Mouse (Mus musculus) liver, adult 2 months (tissue): ENCODE results near the gene Polr3c. TPM values are rescaled to one million over a fixed set of nuclear protein-coding genes. Genes with fewer than 3 reads are reported as not detected.
"Not testable (repeated sequence)": the region's sequence is repeated elsewhere in the genome, so short reads cannot be mapped to it uniquely, and the experiment has no call there.

Experiments
- DNase-seq: peaks from one replicate; pipeline ENCODE4 v3.0.0-alpha.2; 2011; ENCODE audit warnings: low read depth, low spot score; ENCODE audit errors: extremely low read depth
- H3K27ac ChIP-seq: fragments of 200-500 bp; replicated peaks from 2 replicates; pipeline ENCODE4 v1.5.1; 2012; ENCODE audit warnings: low read depth, mild to moderate bottlenecking, control low read depth, inconsistent platforms, low read length; ENCODE audit not compliant: insufficient read depth
- H3K27me3 ChIP-seq: fragments of 200-500 bp; 2 replicates; pipeline ENCODE4 v1.6.1; 2012; ENCODE audit warnings: mild to moderate bottlenecking, moderate library complexity, low read length, inconsistent platforms; ENCODE audit not compliant: control insufficient read depth, insufficient read depth
- H3K36me3 ChIP-seq: fragments of 200-500 bp; 2 replicates; pipeline ENCODE4 v1.6.1; 2012; ENCODE audit warnings: low read length, inconsistent platforms; ENCODE audit not compliant: control insufficient read depth, insufficient read depth
- H3K4me1 ChIP-seq: fragments of 200-500 bp; 2 replicates; pipeline ENCODE4 v1.6.1; 2011; ENCODE audit warnings: low read length; ENCODE audit not compliant: control insufficient read depth, insufficient read depth
- H3K4me3 ChIP-seq: fragments of 200-500 bp; 2 replicates; pipeline ENCODE4 v1.5.1; 2011; ENCODE audit warnings: low read depth, mild to moderate bottlenecking, control low read depth, low read length, moderate library complexity; ENCODE audit not compliant: insufficient read depth
- H3K79me2 ChIP-seq: fragments of 200-500 bp; 2 replicates; pipeline ENCODE4 v1.6.1; 2012; ENCODE audit warnings: inconsistent platforms, mild to moderate bottlenecking, low read length, moderate library complexity; ENCODE audit not compliant: control insufficient read depth, insufficient read depth
- H3K9ac ChIP-seq: fragments of 200-500 bp; 2 replicates; pipeline ENCODE4 v1.6.1; 2012; ENCODE audit warnings: low read depth, mild to moderate bottlenecking, control low read depth, inconsistent platforms, low read length
- CTCF ChIP-seq: fragments of 200-500 bp; IDR thresholded peaks from 2 replicates; pipeline ENCODE4 v1.5.1; 2011; ENCODE audit warnings: low read depth, low read length, control low read depth
- POLR2A ChIP-seq: fragments of 200-500 bp; IDR thresholded peaks from 2 replicates; pipeline ENCODE4 v1.6.1; 2011; ENCODE audit warnings: low read length, control low read depth; ENCODE audit not compliant: insufficient read depth; ENCODE audit errors: extremely low read depth
- WGBS: fragments of 180-500 bp; shearing (Covaris S2); methylation state at CpG from one replicate; pipeline ENCODE4 v1.1.7; 2018; 5-methylcytosine and 5-hydroxymethylcytosine counted together
- polyA plus RNA-seq: library from polyadenylated mRNA; depleted of rRNA; stranded (reverse); fragments of >200 nt; gene quantifications from 2 replicates; pipeline ENCODE4 v1.2.3, GENCODE M21; 2012
- total RNA-seq: library from RNA; depleted of rRNA; stranded (reverse); fragments of >200 nt; gene quantifications from 2 replicates; pipeline ENCODE4 v1.2.3, GENCODE M21; 2014

Polr3c gene
- total and polyA plus RNA-seq, 2 experiments: 6.5 to 19.1 TPM

GRCm38 (mm10) chr3:96688854-96689253 lies 38.6 kb downstream of the Polr3c start:
- Histone ChIP-seq H3K4me3 (no peak overlapping the region), H3K4me1 (0 out of 2 replicates have a peak, but pooled peaks cover 2% of the 10 kb centered on the region), H3K27me3 (0 out of 2 replicates have a peak, but pooled peaks cover 4% of the 10 kb centered on the region), H3K36me3 (no peaks in the 10 kb centered on the region), H3K27ac (no peak overlapping the region), H3K9ac (no peak overlapping the region), H3K79me2 (no peaks in the 10 kb centered on the region)
- TF ChIP-seq POLR2A: no peak
- no peak for TF ChIP-seq CTCF
- DNase-seq: no peak
- 83% methylated on average over 11 of the region's 11 CpGs for WGBS

- H3K36me3 ChIP-seq, H3K4me3 ChIP-seq, DNase-seq, H3K79me2 ChIP-seq, H3K27me3 ChIP-seq, H3K27ac ChIP-seq, H3K4me1 ChIP-seq, H3K9ac ChIP-seq: not testable (repeated sequence)
- 95% methylated on average over 5 of the region's 5 CpGs for WGBS
These were observed 41.4 kb downstream of the Polr3c start for GRCm38 (mm10) chr3:96686057-96686456.

GRCm38 (mm10) chr3:96684822-96685156 lies 42.6 kb downstream of the Polr3c start:
- WGBS: 21% methylated on average over 28 of the region's 28 CpGs
- peaks cover 7% of the 10 kb centered on the region; the same call in 1 of the 2 replicates for H3K27me3 ChIP-seq

GRCm38 (mm10) chr3:96684151-96684821 lies 43.1 kb downstream of the Polr3c start:
- H3K4me1 ChIP-seq: no peaks in the 10 kb centered on the region
- peaks cover 9% of the 10 kb centered on the region; the same call in 1 of the 2 replicates for H3K27me3 ChIP-seq
- no peak overlapping the region for H3K27ac ChIP-seq
- H3K79me2 ChIP-seq: no peaks in the 10 kb centered on the region
- no peak overlapping the region; the same call in 1 of the 2 replicates for H3K4me3 ChIP-seq
- TF ChIP-seq CTCF (no peak), POLR2A (no peak)
- no peak overlapping the region for H3K9ac ChIP-seq
- WGBS: 50% methylated on average over 17 of the region's 17 CpGs
- no peaks in the 10 kb centered on the region for H3K36me3 ChIP-seq
- DNase-seq: no peak

More at GRCm38 (mm10) chr3:96684822-96685156, 42.6 kb downstream of the Polr3c start:
- Histone ChIP-seq H3K36me3 (no peaks in the 10 kb centered on the region), H3K27ac (no peak overlapping the region), H3K4me3 (no peak overlapping the region; the same call in 1 of the 2 replicates), H3K79me2 (no peaks in the 10 kb centered on the region), H3K9ac (no peak overlapping the region), H3K4me1 (no peaks in the 10 kb centered on the region)
- no peak for DNase-seq
- TF ChIP-seq CTCF (no peak), POLR2A (no peak)

- no peak overlapping the region for H3K4me3 ChIP-seq
- DNase-seq: no peak
- no peaks in the 10 kb centered on the region for H3K36me3 ChIP-seq
- no peak overlapping the region for H3K27ac ChIP-seq
- H3K79me2 ChIP-seq: no peaks in the 10 kb centered on the region
- WGBS: 89% methylated on average over 3 of the region's 3 CpGs
- H3K9ac ChIP-seq: no peak overlapping the region
- H3K4me1 ChIP-seq: no peaks in the 10 kb centered on the region
- TF ChIP-seq POLR2A (no peak), CTCF (no peak)
- H3K27me3 ChIP-seq: peaks cover 9% of the 10 kb centered on the region; the same call in 1 of the 2 replicates
These were observed 43.9 kb downstream of the Polr3c start for GRCm38 (mm10) chr3:96683496-96683895.

- H3K27ac ChIP-seq: no peak overlapping the region
- no peak overlapping the region for H3K4me3 ChIP-seq
- no peaks in the 10 kb centered on the region for H3K4me1 ChIP-seq
- TF ChIP-seq CTCF (no peak), POLR2A (no peak)
- H3K27me3 ChIP-seq: peaks cover 7% of the 10 kb centered on the region; the same call in 1 of the 2 replicates
- no peaks in the 10 kb centered on the region for H3K36me3 ChIP-seq
- H3K9ac ChIP-seq: no peak overlapping the region
- no peak for DNase-seq
- 44% methylated on average over 12 of the region's 12 CpGs for WGBS
- H3K79me2 ChIP-seq: no peaks in the 10 kb centered on the region
These were observed 47.0 kb downstream of the Polr3c start for GRCm38 (mm10) chr3:96680269-96680956.
